Mouse (Mus musculus) brain, adult 2 months (tissue): Measurements from ENCODE around the gene Hist1h2ap.
"Not testable (repeated sequence)": the region's sequence is repeated elsewhere in the genome, so short reads cannot be mapped to it uniquely, and the experiment has no call there.

Experiments used
- DNase-seq: peaks from one replicate; pipeline ENCODE4 v3.0.0; 2011; ENCODE audit warnings: low read depth, low spot score

Hist1h2ap gene

GRCm38 (mm10) chr13:21833461-21833860 lies at the start of gene Hist1h2ap, which contains the start of gene Hist1h2br:
Hist1h2ap (minus strand) TSS chr13:21833507.
Hist1h2br (plus strand) TSS chr13:21833743.
- not testable (repeated sequence) for DNase-seq

- DNase-seq, result peak; percentile 72
These were observed 49.6 kb upstream of the Hist1h2ap start for GRCm38 (mm10) chr13:21882760-21883405.

GRCm38 (mm10) chr13:21881878-21882669 lies 48.8 kb upstream of the Hist1h2ap start:
- DNase-seq, result peak; percentile 55

GRCm38 (mm10) chr13:21880735-21881134 lies 47.4 kb upstream of the Hist1h2ap start:
- no peak for DNase-seq

- not testable (repeated sequence) for DNase-seq
These were observed 32.2 kb upstream of the Hist1h2ap start for GRCm38 (mm10) chr13:21865503-21865902.

- no peak for DNase-seq
These were observed 28.3 kb upstream of the Hist1h2ap start for GRCm38 (mm10) chr13:21861608-21862007.

GRCm38 (mm10) chr13:21855698-21856162 lies 22.4 kb upstream of the Hist1h2ap start:
- peak; percentile 86 for DNase-seq

GRCm38 (mm10) chr13:21855146-21855545 lies 21.8 kb upstream of the Hist1h2ap start:
- DNase-seq, result peak; percentile 82

GRCm38 (mm10) chr13:21852215-21852945 lies 19.1 kb upstream of the Hist1h2ap start:
- peak; percentile 8 for DNase-seq

- DNase-seq, result not testable (repeated sequence)
These were observed 17.4 kb upstream of the Hist1h2ap start for GRCm38 (mm10) chr13:21850696-21851095.

GRCm38 (mm10) chr13:21847883-21848282 lies 14.6 kb upstream of the Hist1h2ap start:
- DNase-seq, result peak; percentile 38

GRCm38 (mm10) chr13:21846356-21846755 lies 13.0 kb upstream of the Hist1h2ap start:
- not testable (repeated sequence) for DNase-seq

GRCm38 (mm10) chr13:21840508-21840907 lies 7.2 kb upstream of the Hist1h2ap start:
- not testable (repeated sequence) for DNase-seq

- DNase-seq, result not testable (repeated sequence)
These were observed 1.6 kb downstream of the Hist1h2ap start, which contains the start of gene Hist1h4n for GRCm38 (mm10) chr13:21831418-21832394. Hist1h4n (minus strand) TSS chr13:21832196.

- DNase-seq, result no peak
These were observed 3.0 kb downstream of the Hist1h2ap start for GRCm38 (mm10) chr13:21830344-21830743.

- no peak for DNase-seq
These were observed 4.8 kb downstream of the Hist1h2ap start for GRCm38 (mm10) chr13:21828511-21828910.

GRCm38 (mm10) chr13:21820082-21820890 lies 13.0 kb downstream of the Hist1h2ap start:
- DNase-seq, result not testable (repeated sequence)

GRCm38 (mm10) chr13:21812092-21812491 lies 21.2 kb downstream of the Hist1h2ap start:
- not testable (repeated sequence) for DNase-seq

- DNase-seq, result not testable (repeated sequence)
These were observed 21.8 kb downstream of the Hist1h2ap start, which contains the start of gene Hist1h4m for GRCm38 (mm10) chr13:21811539-21811938. Hist1h4m (plus strand) TSS chr13:21811746.
